Mouse (Mus musculus): Measurements from ENCODE around the gene Tmem171. TPM values are rescaled to one million over a fixed set of nuclear protein-coding genes. Genes with fewer than 3 reads are reported as not detected.

Gene Tmem171
- polyA plus RNA-seq (2015; fragmentation: Nextera tagmentation; extraction: Ambion mirVana): 0.14 and 0.35 TPM in 2 replicates

GRCm38 (mm10) chr13:98694773-98695314 is at the start of gene Tmem171:
Gene Tmem171, minus strand, starts transcription at chr13:98694834.

DNA sequence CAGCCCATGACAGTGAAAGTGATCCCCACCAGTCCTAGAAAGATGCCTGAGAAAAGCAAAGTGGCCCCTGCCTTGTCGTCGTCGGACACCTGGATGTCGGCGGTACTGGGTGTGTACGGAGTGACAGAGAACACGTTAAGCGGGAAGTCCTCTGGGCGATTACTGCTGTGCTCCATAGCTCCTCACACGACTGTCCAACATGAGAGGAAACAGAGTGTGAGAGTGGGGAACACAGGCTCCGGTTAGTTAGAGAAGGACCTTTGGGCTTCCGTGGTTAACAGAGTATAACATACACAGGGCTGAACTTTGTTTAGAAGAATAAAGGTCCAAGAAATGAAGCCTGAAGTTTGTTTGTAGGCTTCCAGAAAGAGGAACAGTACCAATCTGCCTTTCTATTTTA is 57.5 kb downstream of the Tmem171 start, which contains the start of gene Tmem174:
Gene Tmem174, minus strand, starts transcription at position 266 of the 400 bp plus-strand sequence.

Other genes with a start within 250 kb of the Tmem171 start
- 1.4 and 2.6 TPM in 2 replicates for gene Gm10320, start 202.8 kb downstream of the Tmem171 start, polyA plus RNA-seq (2015; fragmentation: Nextera tagmentation; extraction: Ambion mirVana)
- 0.26 and 0.49 TPM in 2 replicates for gene Tmem174, start 57.4 kb downstream of the Tmem171 start, polyA plus RNA-seq (2015; fragmentation: Nextera tagmentation; extraction: Ambion mirVana)
- 23.5 and 30.2 TPM in 2 replicates for gene Fcho2, start 120.6 kb upstream of the Tmem171 start, polyA plus RNA-seq (2015; fragmentation: Nextera tagmentation; extraction: Ambion mirVana)
- 24.7 and 28.9 TPM in 2 replicates for gene Tnpo1, start 231.6 kb upstream of the Tmem171 start, polyA plus RNA-seq (2015; fragmentation: Nextera tagmentation; extraction: Ambion mirVana)